Mouse (Mus musculus) heart, adult 2 months (tissue): ENCODE measurements around the gene Klf15. TPM values are rescaled to one million over a fixed set of nuclear protein-coding genes. Genes with fewer than 3 reads are reported as not detected.

Experiments
- DNase-seq, 2 experiments: peaks; one replicate each; pipeline ENCODE4 v3.0.0; 2021
- H3K27ac ChIP-seq: fragments of 200-600 bp; 2 replicates; pipeline ENCODE4 v1.8.1; 2022
- H3K27me3 ChIP-seq: fragments of 200-500 bp; 2 replicates; pipeline ENCODE4 v1.6.1; 2012; ENCODE audit warnings: mild to moderate bottlenecking, low read length, inconsistent platforms, mixed read lengths; ENCODE audit not compliant: control insufficient read depth, insufficient read depth
- H3K36me3 ChIP-seq: fragments of 200-500 bp; 2 replicates; pipeline ENCODE4 v1.6.1; 2012; ENCODE audit warnings: low read length, inconsistent platforms; ENCODE audit not compliant: control insufficient read depth, insufficient read depth
- H3K4me1 ChIP-seq: fragments of 200-500 bp; 2 replicates; pipeline ENCODE4 v1.6.1; 2011; ENCODE audit warnings: low read length; ENCODE audit not compliant: control insufficient read depth, insufficient read depth
- H3K4me3 ChIP-seq: fragments of 200-600 bp; 2 replicates; pipeline ENCODE4 v1.8.1; 2022
- H3K79me2 ChIP-seq: fragments of 200-500 bp; replicated peaks from 2 replicates; pipeline ENCODE4 v1.6.1; 2012; ENCODE audit warnings: mild to moderate bottlenecking, inconsistent platforms, low read length, moderate library complexity, mixed read lengths; ENCODE audit not compliant: control insufficient read depth, insufficient read depth
- H3K9ac ChIP-seq: fragments of 200-500 bp; 2 replicates; pipeline ENCODE4 v1.6.1; 2012; ENCODE audit warnings: low read depth, mild to moderate bottlenecking, control low read depth, inconsistent platforms, low read length, mixed read lengths
- CTCF ChIP-seq: fragments of 200-600 bp; IDR thresholded peaks from 2 replicates; pipeline ENCODE4 v1.8.1; 2022; ENCODE audit warnings: antibody characterized with exemption, mild to moderate bottlenecking, moderate library complexity
- EP300 ChIP-seq: fragments of 200-500 bp; IDR thresholded peaks from 2 replicates; pipeline ENCODE4 v1.6.1; 2011; ENCODE audit warnings: low read depth, low read length, control low read depth; ENCODE audit not compliant: insufficient read depth
- POLR2A ChIP-seq: fragments of 200-500 bp; IDR thresholded peaks from 2 replicates; pipeline ENCODE4 v1.6.1; 2011; ENCODE audit warnings: mild to moderate bottlenecking, low read depth, low read length, control low read depth; ENCODE audit not compliant: insufficient read depth
- WGBS: fragments of 180-500 bp; shearing (Covaris S2); methylation state at CpG from one replicate; pipeline ENCODE4 v1.1.7; 2018; 5-methylcytosine and 5-hydroxymethylcytosine counted together
- intact Hi-C: fragments of 180-260 bp; cut with DNase I; formaldehyde crosslinking; loops from one replicate; pipeline ENCODE4 v1.15.1; 2025
- polyA plus RNA-seq: library from polyadenylated mRNA; depleted of rRNA; stranded (reverse); fragments of >200 nt; gene quantifications from 2 replicates; pipeline ENCODE4 v1.2.3, GENCODE M21; 2012; rRNA removed
- total RNA-seq, 2 experiments: library from RNA; stranded (reverse); gene quantifications; 2 replicates each; pipeline ENCODE4 v1.2.3; 2021

Gene Klf15
- total and polyA plus RNA-seq, 3 experiments, result 60.2 to 67.4 (median 64.7) TPM

GRCm38 (mm10) chr6:90514883-90515405 is 52.6 kb downstream of the Klf15 start:
- no peak overlapping the region for H3K4me3 ChIP-seq
- H3K79me2 ChIP-seq, result no peaks in the 10 kb centered on the region

GRCm38 (mm10) chr6:90518892-90519291 is 56.5 kb downstream of the Klf15 start:
- DNase-seq, result peak in 1 of 2 experiments; percentile 42
- H3K36me3 ChIP-seq, result no peaks in the 10 kb centered on the region
- no peaks in the 10 kb centered on the region for H3K4me1 ChIP-seq
- H3K27me3 ChIP-seq, result no peaks in the 10 kb centered on the region
- H3K4me3 ChIP-seq, result no peak overlapping the region
- 37% methylated on average over 3 of the region's 3 CpGs for WGBS
- TF ChIP-seq POLR2A, result no peak
- peak; percentile 85 for TF ChIP-seq EP300
- TF ChIP-seq CTCF, result no peak
- no peaks in the 10 kb centered on the region for H3K79me2 ChIP-seq
- H3K27ac ChIP-seq, result peak overlapping the region; percentile 23; the same call in 1 of the 2 replicates
- intact Hi-C loops, result no loop called here
- H3K9ac ChIP-seq, result no peak overlapping the region

More at GRCm38 (mm10) chr6:90514883-90515405, 52.6 kb downstream of the Klf15 start:
- Histone ChIP-seq H3K27me3 (no peaks in the 10 kb centered on the region), H3K27ac (peak overlapping the region; percentile 44), H3K9ac (no peak overlapping the region), H3K36me3 (no peaks in the 10 kb centered on the region), H3K4me1 (no peaks in the 10 kb centered on the region)
- DNase-seq, result peak; percentile 86 to 93
- 32% methylated on average over 4 of the region's 4 CpGs for WGBS
- TF ChIP-seq POLR2A (no peak), CTCF (peak; percentile 99; the same call in 1 of the 2 replicates), EP300 (peak; percentile 85)
- intact Hi-C loops, result loop anchor here (1.0 kb wide), 2 partner anchors 53 to 65 kb away; partner anchors contain the start of gene Klf15

GRCm38 (mm10) chr6:90519375-90519774 is 57.0 kb downstream of the Klf15 start:
- H3K4me1 ChIP-seq, result no peaks in the 10 kb centered on the region
- intact Hi-C loops, result no loop called here

More at GRCm38 (mm10) chr6:90519375-90519774, 57.0 kb downstream of the Klf15 start:
- no peak overlapping the region for H3K9ac ChIP-seq
- H3K36me3 ChIP-seq, result no peaks in the 10 kb centered on the region
- DNase-seq, result no peak
- H3K4me3 ChIP-seq, result no peak overlapping the region
- TF ChIP-seq POLR2A (no peak), CTCF (no peak), EP300 (no peak)
- H3K27me3 ChIP-seq, result no peaks in the 10 kb centered on the region
- H3K79me2 ChIP-seq, result no peaks in the 10 kb centered on the region
- 53% methylated on average over 5 of the region's 5 CpGs for WGBS
- H3K27ac ChIP-seq, result peak overlapping the region; percentile 23; the same call in 1 of the 2 replicates

Other genes starting within 250 kb of the Klf15 start
- gene Vmn1r53, start 238.1 kb upstream of the Klf15 start, total RNA-seq, result not detected
- gene Vmn1r53, start 238.1 kb upstream of the Klf15 start, polyA plus RNA-seq, result not detected in 2 replicates
- not detected for gene Vmn1r54, start 216.3 kb upstream of the Klf15 start, total RNA-seq
- not detected in 2 replicates for gene Vmn1r54, start 216.3 kb upstream of the Klf15 start, polyA plus RNA-seq
- gene BC048671, start 161.4 kb upstream of the Klf15 start, total RNA-seq, result not detected
- 0.26 and 0.27 TPM in 2 replicates for gene BC048671, start 161.4 kb upstream of the Klf15 start, polyA plus RNA-seq
- gene Chst13, start 137.4 kb upstream of the Klf15 start, total RNA-seq, result not detected
- 0.12 TPM in 1 of 2 replicates, not detected in the other for gene Chst13, start 137.4 kb upstream of the Klf15 start, polyA plus RNA-seq
- gene Uroc1, start 129.3 kb upstream of the Klf15 start, total RNA-seq, result not detected
- 0.12 TPM in 1 of 2 replicates, not detected in the other for gene Uroc1, start 129.3 kb upstream of the Klf15 start, polyA plus RNA-seq
- gene Zxdc, start 93.1 kb upstream of the Klf15 start, total RNA-seq, result 10 to 100 TPM; 12.6 to 14.6 TPM
- 8.4 and 10.8 TPM in 2 replicates for gene Zxdc, start 93.1 kb upstream of the Klf15 start, polyA plus RNA-seq
- gene Cfap100, start 33.8 kb upstream of the Klf15 start, total RNA-seq, result under 1 TPM; 0.16 to 0.18 TPM
- 0.44 and 0.80 TPM in 2 replicates for gene Cfap100, start 33.8 kb upstream of the Klf15 start, polyA plus RNA-seq
- 1 to 10 TPM; 2.5 to 3.7 TPM for gene Aldh1l1, start 23.9 kb downstream of the Klf15 start, total RNA-seq
- gene Aldh1l1, start 23.9 kb downstream of the Klf15 start, polyA plus RNA-seq, result 3.2 and 7.5 TPM in 2 replicates
- 100 to 1,000 TPM in 1 of 2 experiments, 10 to 100 TPM in 1; 91.9 to 139 TPM for gene Slc41a3, start 142.1 kb downstream of the Klf15 start, total RNA-seq
- gene Slc41a3, start 142.1 kb downstream of the Klf15 start, polyA plus RNA-seq, result 100 and 128 TPM in 2 replicates